ENCODE assay signal across 11 mouse cellular contexts in the genomic region with DNA sequence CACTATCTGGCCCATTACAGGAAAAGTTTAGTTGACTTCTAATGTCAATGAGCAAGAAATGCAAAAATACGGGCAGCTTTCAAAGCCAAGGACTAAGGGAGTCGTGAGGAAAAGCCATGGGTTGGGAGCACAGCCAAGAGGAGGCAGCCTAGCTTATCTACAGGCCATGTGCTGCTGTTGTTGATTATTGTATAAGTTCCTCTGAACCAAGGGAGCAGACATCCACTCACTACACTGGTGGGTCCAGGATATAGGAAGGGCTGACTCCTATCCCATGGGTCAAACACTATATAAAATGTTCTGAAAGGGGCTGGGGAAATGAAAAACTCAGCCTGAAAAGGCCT. TPM values are rescaled to one million over a fixed set of nuclear protein-coding genes. Genes with fewer than 3 reads are reported as not detected.
DNase-seq lines count a peak whose midpoint lies in the region; ATAC-seq and TF ChIP-seq lines count a peak whose summit lies in the region.
"Had no signal": no experiment of that assay in that cellular context is flagged by ENCODE, and none has a peak within 500 bp of the region (broad histone marks: within the 10 kb centered on the region; RNA-seq: fewer than 3 reads in every experiment).

No protein-coding gene starts in this region.

- H3K27me3 ChIP-seq in hindbrain, embryonic 13.5 days = no peaks in the 10 kb centered on the region
- H3K27me3 ChIP-seq in hindbrain, embryonic 14.5 days (ENCODE audit: control insufficient read depth, insufficient read depth, low read length) = no peaks in the 10 kb centered on the region
- H3K27me3 ChIP-seq in midbrain, postnatal 0 days (ENCODE audit: insufficient read depth, low read length) = no peaks in the 10 kb centered on the region
- H3K27me3 ChIP-seq in midbrain, embryonic 13.5 days = no peaks in the 10 kb centered on the region
- no peaks in the 10 kb centered on the region for H3K27me3 ChIP-seq in heart, embryonic 16.5 days (ENCODE audit: control insufficient read depth, insufficient read depth, low read length)

- 85% methylated on average over 2 of the region's 2 CpGs for WGBS in hindbrain, embryonic 13.5 days
- WGBS in hindbrain, embryonic 14.5 days = 68% methylated on average over 2 of the region's 2 CpGs
- WGBS in midbrain, postnatal 0 days = 69% methylated on average over 2 of the region's 2 CpGs
- WGBS in midbrain, embryonic 13.5 days = 90% methylated on average over 2 of the region's 2 CpGs
- 8% methylated on average over 2 of the region's 2 CpGs for WGBS in heart, embryonic 16.5 days

- no peak overlapping the region for H3K4me2 ChIP-seq in hindbrain, embryonic 13.5 days
- H3K4me2 ChIP-seq in hindbrain, embryonic 14.5 days (replicated peaks) = no peak overlapping the region
- no peak overlapping the region for H3K4me2 ChIP-seq in midbrain, postnatal 0 days (ENCODE audit: low read depth, low read length, poor library complexity, severe bottlenecking)
- no peak overlapping the region for H3K4me2 ChIP-seq in midbrain, embryonic 13.5 days (replicated peaks)
- H3K4me2 ChIP-seq in heart, embryonic 16.5 days (ENCODE audit: low read depth, low read length) = peak overlapping the region; percentile 19

- no peak for DNase-seq in hindbrain, embryonic 14.5 days (ENCODE audit: low spot score)
- no peak for DNase-seq in midbrain, postnatal 0 days (ENCODE audit: low spot score)
- no peak for DNase-seq in spleen, postnatal 10 days (ENCODE audit: low spot score in 2 of 2)
- no peak for DNase-seq in urinary bladder, postnatal 10 days (ENCODE audit: low spot score)
- DNase-seq: kidney, adult 9 months; right cerebral cortex, postnatal 14 days had no signal

- no peak for TF ChIP-seq CTCF in midbrain, postnatal 0 days (IDR thresholded peaks at IDR 0.05)

- H3K36me3 ChIP-seq in hindbrain, embryonic 13.5 days = peaks cover 2% of the 10 kb centered on the region
- peaks cover 3% of the 10 kb centered on the region for H3K36me3 ChIP-seq in hindbrain, embryonic 14.5 days (replicated peaks; ENCODE audit: control insufficient read depth, insufficient read depth)
- H3K36me3 ChIP-seq in midbrain, postnatal 0 days (ENCODE audit: insufficient read depth, low read length) = no peaks in the 10 kb centered on the region
- H3K36me3 ChIP-seq in midbrain, embryonic 13.5 days = peaks cover 3% of the 10 kb centered on the region
- H3K36me3 ChIP-seq in heart, embryonic 16.5 days (ENCODE audit: control insufficient read depth, insufficient read depth) = no peaks in the 10 kb centered on the region

- H3K9me3 ChIP-seq in hindbrain, embryonic 13.5 days = no peaks in the 10 kb centered on the region
- no peaks in the 10 kb centered on the region for H3K9me3 ChIP-seq in hindbrain, embryonic 14.5 days (ENCODE audit: control insufficient read depth, low read length)
- H3K9me3 ChIP-seq in midbrain, postnatal 0 days (ENCODE audit: low read length) = no peaks in the 10 kb centered on the region
- H3K9me3 ChIP-seq in midbrain, embryonic 13.5 days = no peaks in the 10 kb centered on the region
- H3K9me3 ChIP-seq in heart, embryonic 16.5 days (replicated peaks; ENCODE audit: control insufficient read depth, low read length) = no peaks in the 10 kb centered on the region

- ATAC-seq in hindbrain, embryonic 13.5 days (ENCODE audit: low FRiP score) = no peak
- ATAC-seq in hindbrain, embryonic 14.5 days (ENCODE audit: low FRiP score) = no peak
- no peak for ATAC-seq in midbrain, postnatal 0 days (ENCODE audit: low FRiP score)
- ATAC-seq in midbrain, embryonic 13.5 days = no peak
- ATAC-seq in heart, embryonic 16.5 days (replicated peaks; ENCODE audit: extremely low read depth, insufficient read depth, low FRiP score) = peak; percentile 49; the same call in 1 of the 2 replicates

- no peak overlapping the region for H3K9ac ChIP-seq in hindbrain, embryonic 13.5 days
- H3K9ac ChIP-seq in hindbrain, embryonic 14.5 days = no peak overlapping the region
- H3K9ac ChIP-seq in midbrain, postnatal 0 days (replicated peaks; ENCODE audit: low read length, poor library complexity, severe bottlenecking) = no peak overlapping the region
- H3K9ac ChIP-seq in midbrain, embryonic 13.5 days (replicated peaks) = no peak overlapping the region
- peak overlapping the region; percentile 24 for H3K9ac ChIP-seq in heart, embryonic 16.5 days (ENCODE audit: low read length)

- H3K4me1 ChIP-seq in hindbrain, embryonic 13.5 days (replicated peaks) = peaks cover 49% of the 10 kb centered on the region
- no peaks in the 10 kb centered on the region for H3K4me1 ChIP-seq in hindbrain, embryonic 14.5 days (replicated peaks; ENCODE audit: control insufficient read depth, insufficient read depth, low read length)
- no peaks in the 10 kb centered on the region for H3K4me1 ChIP-seq in midbrain, postnatal 0 days (ENCODE audit: insufficient read depth, low read length)
- H3K4me1 ChIP-seq in midbrain, embryonic 13.5 days (replicated peaks) = peaks cover 23% of the 10 kb centered on the region
- H3K4me1 ChIP-seq in heart, embryonic 16.5 days (ENCODE audit: control insufficient read depth, insufficient read depth, low read length) = peaks cover 82% of the 10 kb centered on the region

- H3K4me3 ChIP-seq in hindbrain, embryonic 13.5 days = no peak overlapping the region
- H3K4me3 ChIP-seq in hindbrain, embryonic 14.5 days (replicated peaks; ENCODE audit: low read length) = no peak overlapping the region
- no peak overlapping the region for H3K4me3 ChIP-seq in midbrain, postnatal 0 days (ENCODE audit: low read depth, low read length)
- no peak overlapping the region for H3K4me3 ChIP-seq in midbrain, embryonic 13.5 days (replicated peaks)
- H3K4me3 ChIP-seq in heart, embryonic 16.5 days (ENCODE audit: low read length) = no peak overlapping the region

- peak overlapping the region; percentile 48; the same call in 1 of the 2 replicates for H3K27ac ChIP-seq in hindbrain, embryonic 13.5 days
- no peak overlapping the region for H3K27ac ChIP-seq in hindbrain, embryonic 14.5 days
- H3K27ac ChIP-seq in midbrain, postnatal 0 days (ENCODE audit: low read depth, low read length) = 0 out of 2 replicates have a peak overlapping the region, but pooled peaks have one; percentile 20
- no peak overlapping the region for H3K27ac ChIP-seq in midbrain, embryonic 13.5 days
- H3K27ac ChIP-seq in heart, embryonic 16.5 days (ENCODE audit: low read length) = peak overlapping the region; percentile 82

RNA-seq across cellular contexts. Expression of a gene that starts 8.8 kb away (rescaled TPM):
- polyA plus RNA-seq in hindbrain, embryonic 13.5 days (2015; fragmentation: Nextera tagmentation; extraction: Ambion mirVana) = 22.1 and 23.8 TPM in 2 replicates
- polyA plus RNA-seq in hindbrain, embryonic 14.5 days (2014; fragmentation: Nextera tagmentation; extraction: Ambion mirVana) = 14.2 and 14.5 TPM in 2 replicates
- total RNA-seq in midbrain, postnatal 0 days (2014; rRNA removed) = 65.8 and 66.7 TPM in 2 replicates
- 53.8 and 61.5 TPM in 2 replicates for polyA plus RNA-seq in midbrain, postnatal 0 days (2015; fragmentation: Nextera tagmentation; extraction: Ambion mirVana)
- polyA plus RNA-seq in midbrain, embryonic 13.5 days (2015; fragmentation: Nextera tagmentation; extraction: Ambion mirVana) = 22.4 and 27.6 TPM in 2 replicates
- polyA plus RNA-seq in heart, embryonic 16.5 days (2015; fragmentation: Nextera tagmentation; extraction: Ambion mirVana) = 22.2 and 22.5 TPM in 2 replicates

RNA-seq across cellular contexts. Expression of a gene that starts 25.1 kb away (rescaled TPM):
- polyA plus RNA-seq in hindbrain, embryonic 13.5 days (2015; fragmentation: Nextera tagmentation; extraction: Ambion mirVana) = 89.1 and 94.9 TPM in 2 replicates
- 74.7 and 80.0 TPM in 2 replicates for polyA plus RNA-seq in hindbrain, embryonic 14.5 days (2014; fragmentation: Nextera tagmentation; extraction: Ambion mirVana)
- 86.4 and 92.4 TPM in 2 replicates for total RNA-seq in midbrain, postnatal 0 days (2014; rRNA removed)
- polyA plus RNA-seq in midbrain, postnatal 0 days (2015; fragmentation: Nextera tagmentation; extraction: Ambion mirVana) = 78.6 and 85.2 TPM in 2 replicates
- 84.7 and 95.4 TPM in 2 replicates for polyA plus RNA-seq in midbrain, embryonic 13.5 days (2015; fragmentation: Nextera tagmentation; extraction: Ambion mirVana)
- 34.4 and 35.4 TPM in 2 replicates for polyA plus RNA-seq in heart, embryonic 16.5 days (2015; fragmentation: Nextera tagmentation; extraction: Ambion mirVana)

RNA-seq across cellular contexts. Expression of a gene that starts 49.9 kb away (rescaled TPM):
- polyA plus RNA-seq in hindbrain, embryonic 13.5 days (2015; fragmentation: Nextera tagmentation; extraction: Ambion mirVana) = not detected in 2 replicates
- not detected in 2 replicates for polyA plus RNA-seq in hindbrain, embryonic 14.5 days (2014; fragmentation: Nextera tagmentation; extraction: Ambion mirVana)
- not detected in 2 replicates for total RNA-seq in midbrain, postnatal 0 days (2014; rRNA removed)
- polyA plus RNA-seq in midbrain, postnatal 0 days (2015; fragmentation: Nextera tagmentation; extraction: Ambion mirVana) = not detected in 2 replicates
- polyA plus RNA-seq in midbrain, embryonic 13.5 days (2015; fragmentation: Nextera tagmentation; extraction: Ambion mirVana) = not detected in 2 replicates
- polyA plus RNA-seq in heart, embryonic 16.5 days (2015; fragmentation: Nextera tagmentation; extraction: Ambion mirVana) = not detected in 2 replicates
- total RNA-seq: left cerebral cortex, postnatal 36 days had no signal
- polyA plus RNA-seq: frontal cortex, adult 2 months had no signal

Comparison
In these comparisons a context has a peak if more than half of its experiments do, and no peak if none do; other contexts are left out.
1. H3K27ac ChIP-seq: peak in hindbrain, embryonic 13.5 days (single experiment), midbrain, postnatal 0 days (single experiment) and heart, embryonic 16.5 days (single experiment); none in hindbrain, embryonic 14.5 days (single experiment) and midbrain, embryonic 13.5 days (single experiment).